Mouse (Mus musculus): ENCODE results near the gene Kbtbd6.

Kbtbd6 gene

DNA sequence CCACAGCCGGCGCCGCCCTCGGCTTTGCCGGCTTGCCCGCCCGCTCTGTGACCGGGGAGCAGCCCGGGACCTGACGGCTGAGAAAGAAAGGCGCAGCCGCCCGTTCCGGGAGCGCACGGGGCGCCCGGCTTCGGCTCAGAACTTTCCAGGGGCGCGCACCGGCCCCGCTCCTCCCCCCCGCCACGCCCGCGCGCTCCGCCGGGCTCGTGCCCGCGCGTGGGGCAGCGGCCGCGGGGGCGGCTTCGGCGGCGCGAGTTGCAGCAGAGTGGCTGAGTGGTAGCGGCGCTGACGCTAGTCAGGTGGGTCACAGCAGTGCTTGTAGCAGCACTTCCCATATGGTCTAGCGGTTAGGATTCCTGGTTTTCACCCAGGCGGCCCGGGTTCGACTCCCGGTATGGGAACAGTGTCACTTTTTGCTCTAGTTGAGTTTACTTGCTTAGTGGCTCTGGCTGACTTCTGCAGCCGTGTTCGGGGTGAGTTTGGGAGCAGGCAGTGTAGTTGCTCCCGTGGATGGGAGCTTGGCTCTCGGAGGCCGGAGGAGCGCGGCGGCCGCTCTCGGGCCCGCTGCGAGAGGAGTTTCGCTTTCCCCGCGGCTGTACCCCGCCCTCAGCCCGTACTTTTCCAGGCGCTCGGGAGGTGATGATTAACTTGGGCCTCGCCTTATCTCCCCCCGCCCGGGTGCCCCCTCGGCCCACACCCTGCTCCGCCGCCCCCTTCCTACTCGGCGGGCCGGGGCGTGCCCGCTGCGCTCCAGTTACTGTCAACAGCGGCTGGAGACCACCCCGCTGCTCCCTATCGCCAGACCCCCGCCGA, 29.9 kb downstream of the Kbtbd6 start, which contains the start of gene Wbp4:
Gene Wbp4, minus strand, starts transcription at position 182 of the 813 bp plus-strand sequence.
- in situ Hi-C loops (cut with MboI, MseI): no loop called here

DNA sequence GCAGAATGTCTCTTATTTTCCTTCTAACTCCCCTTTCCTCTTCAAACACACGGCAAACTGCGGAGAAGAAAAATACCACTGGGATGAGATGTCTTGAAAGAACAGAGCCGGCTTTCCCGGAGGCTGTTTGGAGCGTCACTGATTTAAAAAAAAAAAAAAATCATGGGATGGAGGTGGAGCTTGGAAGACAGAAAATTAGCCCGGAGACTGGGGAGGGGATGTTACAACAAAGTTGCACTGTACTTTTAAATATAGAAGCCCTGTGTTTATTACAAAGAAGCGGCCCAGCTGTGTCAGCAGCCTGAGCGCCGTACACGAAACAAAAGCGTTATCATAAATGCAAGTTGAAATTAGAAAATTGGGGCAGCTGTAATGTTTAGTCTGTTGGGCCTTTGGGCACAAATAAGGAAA, 30.6 kb downstream of the Kbtbd6 start:
- in situ Hi-C loops (cut with MboI, MseI): no loop called here

- in situ Hi-C loops (cut with MboI, MseI): no loop called here
Measured at GRCm38 (mm10) chr14:79482747-79483355, 31.2 kb downstream of the Kbtbd6 start.

DNA sequence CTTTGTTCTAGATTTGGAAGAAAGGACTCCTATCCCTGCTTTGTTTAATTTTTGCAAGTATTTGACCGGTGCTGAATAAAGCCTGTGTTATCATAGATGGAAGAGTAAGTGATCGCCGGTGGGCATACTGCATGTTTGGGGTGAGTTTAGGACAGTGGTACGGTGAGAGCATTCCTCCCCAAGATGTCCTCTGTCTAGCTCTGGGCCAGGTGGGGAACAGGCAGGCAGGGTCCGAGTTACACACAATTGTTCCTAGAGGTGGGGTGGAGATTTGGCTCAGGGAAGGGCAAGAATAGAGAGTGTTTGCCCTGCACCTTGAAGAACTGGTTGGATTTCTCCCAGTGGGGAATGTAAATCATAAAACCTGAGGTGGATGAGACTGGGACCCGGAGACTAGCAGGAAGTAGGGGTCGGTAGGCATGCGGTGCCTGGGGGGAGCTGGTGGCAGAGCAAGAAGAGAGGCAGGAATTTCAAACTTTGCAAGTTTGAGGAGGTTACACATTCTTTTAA, 32.0 kb downstream of the Kbtbd6 start:
- in situ Hi-C loops (cut with MboI, MseI): no loop called here

- in situ Hi-C loops (cut with MboI, MseI): no loop called here
Measured at GRCm38 (mm10) chr14:79486617-79486992, 35.0 kb downstream of the Kbtbd6 start.

DNA sequence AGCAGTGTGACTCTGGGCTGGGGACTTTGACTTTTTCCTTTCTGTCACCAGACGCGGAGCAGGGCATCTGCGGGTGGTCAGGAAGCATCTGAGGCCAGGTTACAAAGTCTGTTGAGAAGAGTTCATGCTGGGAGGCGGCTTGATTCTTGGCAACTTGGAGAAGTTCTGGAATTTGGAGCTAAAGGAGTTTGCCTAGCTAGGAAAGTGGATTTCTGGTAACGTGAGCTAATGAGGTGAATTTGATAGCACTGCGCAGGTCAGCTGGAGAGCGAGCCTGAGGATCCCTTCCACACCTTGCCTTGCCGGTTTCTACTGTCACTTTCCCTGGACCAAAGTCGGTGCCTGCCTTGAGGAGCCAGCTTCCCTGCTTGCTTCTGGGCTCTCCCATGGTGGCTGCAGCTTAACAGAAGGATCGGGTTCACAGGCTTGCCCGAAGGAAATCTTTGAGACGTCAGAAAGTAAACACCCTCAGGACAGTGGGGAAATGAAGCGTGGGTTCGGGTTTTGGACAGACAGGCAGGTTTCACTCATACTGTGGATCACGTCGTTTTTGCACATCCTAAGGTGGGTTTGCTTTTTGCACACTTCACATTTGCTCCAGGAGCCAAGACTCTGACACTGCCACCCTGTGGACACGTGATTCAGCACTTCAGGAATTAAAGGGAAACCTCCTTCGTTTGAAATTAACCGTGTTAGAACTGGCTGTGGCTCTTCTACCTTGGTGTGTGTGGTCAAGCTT, 35.5 kb downstream of the Kbtbd6 start:
- in situ Hi-C loops (cut with MboI, MseI): no loop called here

GRCm38 (mm10) chr14:79488531-79488930, 36.9 kb downstream of the Kbtbd6 start:
- in situ Hi-C loops (cut with MboI, MseI): no loop called here

DNA sequence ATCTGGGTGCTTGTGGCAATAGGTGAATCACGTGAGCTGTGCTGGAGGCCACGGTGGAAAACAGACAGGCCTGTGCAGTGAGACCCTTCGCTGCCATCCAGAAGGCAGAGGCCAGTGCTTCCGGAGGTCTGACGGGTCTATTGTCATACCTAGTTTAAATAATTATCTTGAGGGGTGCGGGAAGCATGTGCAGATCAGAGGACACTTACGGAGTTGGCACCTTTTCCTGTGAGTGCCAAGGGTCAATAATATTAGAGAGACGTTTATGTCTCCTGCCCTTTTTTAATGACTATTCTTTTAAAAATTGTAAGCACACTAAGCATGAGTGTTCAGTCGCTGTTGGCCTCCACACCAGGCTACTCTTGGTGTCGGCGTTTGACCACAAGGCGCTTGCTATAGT, 37.5 kb downstream of the Kbtbd6 start:
- in situ Hi-C loops (cut with MboI, MseI): no loop called here

DNA sequence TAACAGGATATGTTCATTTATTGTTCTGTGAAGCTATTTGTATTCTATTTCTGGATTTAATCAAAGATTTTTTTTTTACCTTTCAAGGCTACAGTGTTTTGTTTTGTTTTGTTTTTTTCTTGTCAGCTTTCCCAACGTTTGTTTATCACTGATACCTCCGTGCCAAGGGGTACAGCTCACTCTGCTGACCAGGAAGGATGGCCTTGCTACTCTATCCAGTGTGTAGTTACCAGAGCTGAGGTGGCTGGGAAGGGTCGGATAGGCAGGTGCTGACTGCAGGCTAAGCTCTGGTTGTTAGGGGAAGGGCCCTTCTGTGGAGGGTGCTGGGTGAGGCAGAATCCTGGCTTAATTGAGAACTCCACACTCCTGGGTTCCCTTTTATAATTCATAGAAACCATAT, 38.6 kb downstream of the Kbtbd6 start:
- in situ Hi-C loops (cut with MboI, MseI): no loop called here

DNA sequence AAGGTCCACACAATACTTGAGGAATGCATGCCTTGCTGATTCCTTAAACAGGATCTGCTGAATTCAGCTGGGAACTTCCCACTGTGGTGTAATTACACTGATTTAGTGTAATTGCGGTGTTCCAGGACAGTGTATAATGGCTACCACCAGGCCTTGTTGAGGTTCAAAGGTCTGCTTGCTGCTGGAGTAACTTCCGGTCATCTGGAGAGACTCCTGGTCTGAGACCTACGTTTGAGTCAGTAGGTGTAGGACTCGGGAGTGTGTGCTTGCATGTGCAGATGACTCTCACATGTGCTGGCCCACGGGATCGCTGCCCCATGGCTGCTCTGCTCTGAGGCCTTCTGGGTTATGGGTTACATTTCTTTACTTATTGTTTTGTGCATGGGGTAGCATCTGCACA, 42.7 kb downstream of the Kbtbd6 start:
- in situ Hi-C loops (cut with MboI, MseI): no loop called here

- in situ Hi-C loops (cut with MboI, MseI): no loop called here
Measured at GRCm38 (mm10) chr14:79499326-79499725, 47.7 kb downstream of the Kbtbd6 start.

- in situ Hi-C loops (cut with MboI, MseI): no loop called here
Measured at GRCm38 (mm10) chr14:79500756-79501155, 49.1 kb downstream of the Kbtbd6 start.

GRCm38 (mm10) chr14:79503371-79504075, 51.9 kb downstream of the Kbtbd6 start:
- in situ Hi-C loops (cut with MboI, MseI): no loop called here
